Mouse (Mus musculus) myocyte (in vitro differentiated cells): ENCODE results near the gene Cdc42ep1. TPM values are rescaled to one million over a fixed set of nuclear protein-coding genes. Genes with fewer than 3 reads are reported as not detected.
A peak's percentile ranks its signal among the peaks of the same experiment; 100 is the strongest.

Source experiments
- H3K27me3 ChIP-seq: one replicate; pipeline ENCODE4 v1.6.1; 2011; ENCODE audit not compliant: control insufficient read depth, insufficient read depth, insufficient read length
- H3K36me3 ChIP-seq: one replicate; pipeline ENCODE4 v1.6.1; 2011; ENCODE audit not compliant: control insufficient read depth, insufficient read depth
- H3K4me2 ChIP-seq: one replicate; pipeline ENCODE4 v1.6.1; 2011; ENCODE audit warnings: low read depth, control low read depth
- H3K4me3 ChIP-seq: one replicate; pipeline ENCODE4 v1.5.1; 2011; ENCODE audit warnings: mild to moderate bottlenecking, control low read depth, moderate library complexity
- H3K79me2 ChIP-seq: one replicate; pipeline ENCODE4 v1.6.1; 2011; ENCODE audit not compliant: control insufficient read depth, insufficient read depth
- H3ac ChIP-seq: one replicate; pipeline ENCODE4 v1.6.1; 2011; ENCODE audit not compliant: control insufficient read depth, insufficient read length
- CEBPB ChIP-seq: IDR thresholded peaks from 2 replicates; pipeline ENCODE4 v1.6.1; 2011; ENCODE audit warnings: mild to moderate bottlenecking, moderate library complexity; ENCODE audit not compliant: poor library complexity, insufficient read depth, severe bottlenecking
- E2F4 ChIP-seq: IDR thresholded peaks from one replicate; pipeline ENCODE4 v1.6.1; 2011; ENCODE audit warnings: mild to moderate bottlenecking, control low read depth, moderate library complexity; ENCODE audit not compliant: insufficient read depth
- MAX ChIP-seq: IDR thresholded peaks from one replicate; pipeline ENCODE4 v1.6.1; 2011; ENCODE audit warnings: low read depth, mild to moderate bottlenecking, control low read depth
- MYOD1 ChIP-seq, 3 experiments: IDR thresholded peaks; one replicate each; pipeline ENCODE4 v1.6.1; 2011; ENCODE audit warnings: control low read depth in 2 of 3, low read depth in 2 of 3, mild to moderate bottlenecking in 2 of 3, moderate library complexity in 1 of 3; ENCODE audit not compliant: insufficient read length in 2 of 3, control insufficient read depth in 1 of 3
- MYOG ChIP-seq, 3 experiments: IDR thresholded peaks; one replicate each; pipeline ENCODE4 v1.6.1; 2011; ENCODE audit warnings: control low read depth in 2 of 3, low read depth in 2 of 3, mild to moderate bottlenecking in 2 of 3; ENCODE audit not compliant: insufficient read length in 2 of 3, control insufficient read depth in 1 of 3, insufficient read depth in 1 of 3
- POLR2A ChIP-seq: IDR thresholded peaks from one replicate; pipeline ENCODE4 v1.6.1; 2011; ENCODE audit warnings: low read depth, mild to moderate bottlenecking, control low read depth, moderate library complexity; ENCODE audit not compliant: insufficient read length
- POLR2AphosphoS2 ChIP-seq: IDR thresholded peaks from one replicate; pipeline ENCODE4 v1.6.1; 2011; ENCODE audit warnings: low read depth, control low read depth; ENCODE audit not compliant: insufficient read length
- REST ChIP-seq: IDR thresholded peaks from one replicate; pipeline ENCODE4 v1.6.1; 2011; ENCODE audit warnings: mild to moderate bottlenecking, control low read depth, moderate library complexity; ENCODE audit not compliant: insufficient read depth, insufficient read length
- SRF ChIP-seq: IDR thresholded peaks from one replicate; pipeline ENCODE4 v1.6.1; 2011; ENCODE audit warnings: low read depth; ENCODE audit not compliant: control insufficient read depth, insufficient read length
- TCF12 ChIP-seq: IDR thresholded peaks from one replicate; pipeline ENCODE4 v1.6.1; 2011; ENCODE audit warnings: mild to moderate bottlenecking, control low read depth; ENCODE audit not compliant: poor library complexity, insufficient read depth, severe bottlenecking
- TCF3 ChIP-seq: IDR thresholded peaks from one replicate; pipeline ENCODE4 v1.6.1; 2011; ENCODE audit warnings: low read depth, control low read depth; ENCODE audit not compliant: insufficient read length
- USF1 ChIP-seq: IDR thresholded peaks from one replicate; pipeline ENCODE4 v1.6.1; 2011; ENCODE audit warnings: low read depth, mild to moderate bottlenecking, control low read depth, moderate library complexity
- polyA plus RNA-seq: library from polyadenylated mRNA; unstranded; fragments of >200 nt; fragmentation: generic; extraction: Trizol; gene quantifications from one replicate; pipeline ENCODE4 v1.2.1, GENCODE M21; 2012; ENCODE audit warnings: missing spikeins

Gene Cdc42ep1
- polyA plus RNA-seq, 1 experiment = 76.0 TPM

DNA sequence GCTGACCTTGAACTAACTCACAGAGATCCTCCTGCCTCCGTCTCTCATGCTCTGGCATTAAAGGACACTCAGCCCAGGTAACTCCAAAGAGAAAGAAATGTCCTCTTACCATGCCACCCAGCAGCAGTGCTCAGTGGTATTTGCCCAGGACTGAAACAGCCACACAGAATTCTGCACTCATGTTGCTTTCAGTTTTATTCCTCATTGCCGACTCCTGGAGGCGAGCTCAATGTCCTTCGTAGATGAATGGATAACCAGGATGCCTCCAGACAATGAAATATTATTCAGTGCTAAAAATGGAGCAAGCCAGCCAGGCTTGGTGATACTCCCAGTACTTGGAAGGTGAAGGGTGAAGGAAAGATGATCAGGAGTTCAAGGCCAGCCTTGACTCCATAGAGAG is 28.8 kb upstream of the Cdc42ep1 start:
- no peak overlapping the region for H3ac ChIP-seq
- no peak overlapping the region for H3K4me3 ChIP-seq
- no peaks in the 10 kb centered on the region for H3K36me3 ChIP-seq
- H3K27me3 ChIP-seq = no peaks in the 10 kb centered on the region
- TF ChIP-seq E2F4 = no peak
- TF ChIP-seq MYOD1 (IDR thresholded peaks at IDR 0.05; ENCODE audit: control insufficient read depth in 1 of 3, insufficient read length in 2 of 3, low read depth in 2 of 3) = no peak
- TF ChIP-seq MAX = no peak
- TF ChIP-seq CEBPB = no peak
- no peak for TF ChIP-seq POLR2AphosphoS2
- no peak for TF ChIP-seq REST
- TF ChIP-seq POLR2A = no peak
- no peak overlapping the region for H3K4me2 ChIP-seq
- no peaks in the 10 kb centered on the region for H3K79me2 ChIP-seq

DNA sequence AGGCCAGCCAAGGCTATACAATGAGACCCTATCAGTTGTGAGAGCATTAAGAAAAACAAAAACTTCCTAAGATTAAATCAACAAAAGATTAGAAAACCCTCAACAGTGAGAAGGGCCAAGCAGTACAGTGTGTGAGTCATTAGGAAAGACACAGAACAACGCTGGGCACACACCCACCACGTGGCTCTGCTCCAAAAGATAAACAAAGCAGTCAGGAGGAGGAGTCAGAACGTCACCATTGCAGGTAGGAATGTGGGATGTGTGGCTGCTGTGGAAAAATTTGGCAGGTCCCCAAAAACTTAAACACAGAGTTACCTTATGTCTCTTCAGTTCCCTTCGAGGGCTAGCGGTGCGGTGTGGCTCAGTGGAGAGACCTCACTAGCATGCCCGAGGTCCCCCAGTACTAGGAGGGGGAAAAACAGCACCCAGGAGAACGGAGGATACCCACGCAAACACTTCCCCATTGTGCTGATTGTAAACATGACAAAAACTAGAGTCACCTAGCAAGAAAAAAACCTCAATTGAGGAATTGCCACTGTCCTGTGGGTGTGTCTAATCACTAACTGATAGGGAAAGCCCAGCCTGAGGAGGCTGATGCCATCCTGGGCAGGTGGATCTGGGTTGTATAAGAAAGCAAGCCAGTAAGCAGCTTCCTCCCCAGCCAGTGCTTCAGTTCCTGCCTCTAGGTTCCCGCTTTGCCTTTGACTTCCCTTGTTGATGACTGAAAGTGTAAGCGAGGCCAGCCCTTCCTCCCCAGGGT is 26.9 kb upstream of the Cdc42ep1 start:
- H3K27me3 ChIP-seq = no peaks in the 10 kb centered on the region
- no peak overlapping the region for H3K4me3 ChIP-seq
- no peaks in the 10 kb centered on the region for H3K36me3 ChIP-seq
- TF ChIP-seq MAX = no peak
- no peak for TF ChIP-seq MYOD1 (IDR thresholded peaks at IDR 0.05; ENCODE audit: control insufficient read depth in 1 of 3, insufficient read length in 2 of 3, low read depth in 2 of 3)
- no peak for TF ChIP-seq TCF3
- no peak for TF ChIP-seq MYOG (IDR thresholded peaks at IDR 0.05; ENCODE audit: control insufficient read depth in 1 of 3, insufficient read depth in 1 of 3, insufficient read length in 2 of 3, low read depth in 2 of 3)
- no peak for TF ChIP-seq POLR2AphosphoS2
- no peak for TF ChIP-seq POLR2A
- no peak for TF ChIP-seq REST
- H3K4me2 ChIP-seq = no peak overlapping the region
- H3ac ChIP-seq = no peak overlapping the region
- no peaks in the 10 kb centered on the region for H3K79me2 ChIP-seq

DNA sequence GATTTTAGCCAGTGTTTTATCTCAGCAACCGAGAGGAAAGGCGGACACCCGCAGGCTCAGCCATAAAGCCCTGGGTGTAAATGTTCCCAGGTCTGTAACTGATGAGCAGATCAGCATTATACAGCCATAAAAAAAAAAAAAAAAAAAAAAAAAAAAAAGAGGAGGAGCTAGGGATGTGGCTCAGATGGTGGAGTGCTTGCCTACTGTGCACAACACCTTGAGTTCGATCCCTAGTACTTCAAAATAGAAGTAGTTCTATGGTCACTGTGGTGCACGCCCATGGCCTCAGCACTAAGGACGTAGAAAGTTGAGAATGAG is 26.4 kb upstream of the Cdc42ep1 start:
- TF ChIP-seq MYOG (IDR thresholded peaks at IDR 0.05; ENCODE audit: control insufficient read depth in 1 of 3, insufficient read depth in 1 of 3, insufficient read length in 2 of 3, low read depth in 2 of 3) (no peak), MAX (no peak), TCF12 (no peak), POLR2A (no peak), MYOD1 (IDR thresholded peaks at IDR 0.05; ENCODE audit: control insufficient read depth in 1 of 3, insufficient read length in 2 of 3, low read depth in 2 of 3) (no peak), E2F4 (no peak), REST (no peak), SRF (no peak), TCF3 (no peak), USF1 (no peak), CEBPB (no peak), POLR2AphosphoS2 (no peak)
- no peak overlapping the region for H3ac ChIP-seq
- H3K4me3 ChIP-seq = no peak overlapping the region
- no peaks in the 10 kb centered on the region for H3K36me3 ChIP-seq
- H3K27me3 ChIP-seq = no peaks in the 10 kb centered on the region
- no peak overlapping the region for H3K4me2 ChIP-seq
- no peaks in the 10 kb centered on the region for H3K79me2 ChIP-seq

GRCm38 (mm10) chr15:78826213-78827204 is 15.9 kb upstream of the Cdc42ep1 start:
- Histone ChIP-seq H3ac (no peak overlapping the region), H3K27me3 (no peaks in the 10 kb centered on the region), H3K36me3 (no peaks in the 10 kb centered on the region), H3K4me2 (peak overlapping the region; percentile 43), H3K4me3 (no peak overlapping the region), H3K79me2 (no peaks in the 10 kb centered on the region)
- TF ChIP-seq MAX = no peak
- TF ChIP-seq USF1 = peak; percentile 31

DNA sequence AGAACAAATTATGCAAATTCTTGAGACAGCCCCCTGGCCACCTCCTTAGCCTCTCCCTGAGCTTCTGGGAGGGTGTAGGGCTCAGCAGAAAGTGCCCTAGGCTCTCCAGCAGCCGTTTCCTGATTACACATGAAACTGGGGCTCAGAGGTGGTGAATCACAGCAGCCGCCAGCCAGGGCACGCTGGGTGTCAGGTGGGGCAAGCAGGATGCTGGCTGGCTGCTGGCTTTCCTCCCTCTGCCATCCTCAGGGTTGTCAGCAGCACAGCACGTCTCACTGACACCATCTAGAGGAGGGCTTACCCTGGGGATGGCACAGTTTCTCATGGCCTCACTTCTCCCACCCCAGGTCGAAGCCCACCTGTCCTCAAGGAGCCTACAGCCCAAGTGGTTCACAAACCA is 14.1 kb upstream of the Cdc42ep1 start:
- Histone ChIP-seq H3K4me3 (no peak overlapping the region), H3ac (no peak overlapping the region), H3K79me2 (no peaks in the 10 kb centered on the region), H3K36me3 (no peaks in the 10 kb centered on the region), H3K4me2 (no peak overlapping the region), H3K27me3 (no peaks in the 10 kb centered on the region)
- TF ChIP-seq POLR2AphosphoS2 = no peak
- TF ChIP-seq TCF3 = no peak
- TF ChIP-seq MYOD1 (IDR thresholded peaks at IDR 0.05; ENCODE audit: control insufficient read depth in 1 of 3, insufficient read length in 2 of 3, low read depth in 2 of 3) = peak in 1 of 3 experiments; percentile 59
- peak in 1 of 3 experiments; percentile 29 for TF ChIP-seq MYOG (IDR thresholded peaks at IDR 0.05; ENCODE audit: control insufficient read depth in 1 of 3, insufficient read depth in 1 of 3, insufficient read length in 2 of 3, low read depth in 2 of 3)
